Mouse (Mus musculus): ENCODE measurements around the gene Nsun7. TPM values are rescaled to one million over a fixed set of nuclear protein-coding genes. Genes with fewer than 3 reads are reported as not detected.
"Not testable (repeated sequence)": the region's sequence is repeated elsewhere in the genome, so short reads cannot be mapped to it uniquely, and the experiment has no call there.

The Nsun7 gene
- polyA plus RNA-seq, 1 experiment from 2014 or later: 0.14 TPM

- WGBS: 47% methylated on average over 9 of the region's 10 CpGs
- H3K4me1 ChIP-seq: 0 out of 2 replicates have a peak, but pooled peaks cover 7% of the 10 kb centered on the region
- H3K4me3 ChIP-seq: no peak overlapping the region
- no peaks in the 10 kb centered on the region for H3K9me3 ChIP-seq
- no peaks in the 10 kb centered on the region for H3K36me3 ChIP-seq
- no peak for DNase-seq (ENCODE audit: low spot score)
- no peak overlapping the region for H3K27ac ChIP-seq
- H3K27me3 ChIP-seq (ENCODE audit: insufficient read depth, poor library complexity, severe bottlenecking): no peaks in the 10 kb centered on the region
Measured at GRCm38 (mm10) chr5:66245958-66246497, 13.7 kb upstream of the Nsun7 start.

GRCm38 (mm10) chr5:66253219-66253618, 6.5 kb upstream of the Nsun7 start:
- no peak for DNase-seq (ENCODE audit: low spot score)
- no peaks in the 10 kb centered on the region for H3K9me3 ChIP-seq
- WGBS: 69% methylated on average over 5 of the region's 5 CpGs
- H3K27me3 ChIP-seq (ENCODE audit: insufficient read depth, poor library complexity, severe bottlenecking): no peaks in the 10 kb centered on the region
- no peak overlapping the region for H3K27ac ChIP-seq
- no peaks in the 10 kb centered on the region for H3K36me3 ChIP-seq
- H3K4me3 ChIP-seq: no peak overlapping the region
- 0 out of 2 replicates have a peak, but pooled peaks cover 3% of the 10 kb centered on the region for H3K4me1 ChIP-seq

GRCm38 (mm10) chr5:66255044-66255443, 4.7 kb upstream of the Nsun7 start:
- WGBS: 83% methylated on average over 10 of the region's 10 CpGs
- peaks cover 5% of the 10 kb centered on the region for H3K27me3 ChIP-seq (ENCODE audit: insufficient read depth, poor library complexity, severe bottlenecking)
- DNase-seq (ENCODE audit: low spot score): no peak

GRCm38 (mm10) chr5:66259000-66259399, 697 bp upstream of the Nsun7 start:
- no peak overlapping the region for H3K4me3 ChIP-seq
- H3K4me1 ChIP-seq: peaks cover 7% of the 10 kb centered on the region; the same call in 1 of the 2 replicates
- peaks cover 24% of the 10 kb centered on the region for H3K27me3 ChIP-seq (ENCODE audit: insufficient read depth, poor library complexity, severe bottlenecking)
- DNase-seq (ENCODE audit: low spot score): no peak
- no peaks in the 10 kb centered on the region for H3K9me3 ChIP-seq
- no peaks in the 10 kb centered on the region for H3K36me3 ChIP-seq
- 63% methylated on average over 2 of the region's 2 CpGs for WGBS
- no peak overlapping the region for H3K27ac ChIP-seq

More at GRCm38 (mm10) chr5:66255044-66255443, 4.7 kb upstream of the Nsun7 start:
- H3K36me3 ChIP-seq: no peaks in the 10 kb centered on the region
- H3K4me1 ChIP-seq: peaks cover 8% of the 10 kb centered on the region; the same call in 1 of the 2 replicates
- H3K27ac ChIP-seq: no peak overlapping the region
- no peak overlapping the region for H3K4me3 ChIP-seq
- H3K9me3 ChIP-seq: no peaks in the 10 kb centered on the region

GRCm38 (mm10) chr5:66259431-66259755, 304 bp upstream of the Nsun7 start:
- Histone ChIP-seq H3K4me3 (peak overlapping the region; percentile 74), H3K27me3 (ENCODE audit: insufficient read depth, poor library complexity, severe bottlenecking) (peaks cover 24% of the 10 kb centered on the region), H3K27ac (0 out of 2 replicates have a peak overlapping the region, but pooled peaks have one; percentile 83)
- not testable (repeated sequence) for DNase-seq (ENCODE audit: low spot score); H3K36me3 ChIP-seq; H3K4me1 ChIP-seq; H3K9me3 ChIP-seq
- 9% methylated on average over 5 of the region's 5 CpGs for WGBS

GRCm38 (mm10) chr5:66262475-66262874, 2.8 kb downstream of the Nsun7 start:
- H3K27ac ChIP-seq: no peak overlapping the region
- no peaks in the 10 kb centered on the region for H3K36me3 ChIP-seq
- WGBS: 79% methylated on average over 2 of the region's 2 CpGs
- H3K9me3 ChIP-seq: no peaks in the 10 kb centered on the region
- DNase-seq (ENCODE audit: low spot score): no peak
- peaks cover 7% of the 10 kb centered on the region; the same call in 1 of the 2 replicates for H3K4me1 ChIP-seq
- H3K27me3 ChIP-seq (ENCODE audit: insufficient read depth, poor library complexity, severe bottlenecking): peaks cover 24% of the 10 kb centered on the region
- H3K4me3 ChIP-seq: no peak overlapping the region

GRCm38 (mm10) chr5:66263398-66263797, 3.7 kb downstream of the Nsun7 start:
- Histone ChIP-seq H3K36me3 (no peaks in the 10 kb centered on the region), H3K4me3 (no peak overlapping the region), H3K9me3 (no peaks in the 10 kb centered on the region), H3K4me1 (peaks cover 7% of the 10 kb centered on the region; the same call in 1 of the 2 replicates), H3K27ac (no peak overlapping the region), H3K27me3 (ENCODE audit: insufficient read depth, poor library complexity, severe bottlenecking) (peaks cover 24% of the 10 kb centered on the region)
- DNase-seq (ENCODE audit: low spot score): no peak
- WGBS: 23% methylated on average over 4 of the region's 4 CpGs

GRCm38 (mm10) chr5:66269616-66270015, 9.9 kb downstream of the Nsun7 start:
- H3K4me1 ChIP-seq: no peaks in the 10 kb centered on the region
- no peak overlapping the region for H3K4me3 ChIP-seq
- DNase-seq (ENCODE audit: low spot score): no peak
- 81% methylated on average over 7 of the region's 7 CpGs for WGBS
- no peak overlapping the region for H3K27ac ChIP-seq
- no peaks in the 10 kb centered on the region for H3K9me3 ChIP-seq
- no peaks in the 10 kb centered on the region for H3K27me3 ChIP-seq (ENCODE audit: insufficient read depth, poor library complexity, severe bottlenecking)
- no peaks in the 10 kb centered on the region for H3K36me3 ChIP-seq

GRCm38 (mm10) chr5:66271141-66271540, 11.4 kb downstream of the Nsun7 start:
- no peak for DNase-seq (ENCODE audit: low spot score)
- no peak overlapping the region for H3K27ac ChIP-seq
- H3K36me3 ChIP-seq: no peaks in the 10 kb centered on the region
- 82% methylated on average over 2 of the region's 2 CpGs for WGBS
- H3K4me1 ChIP-seq: no peaks in the 10 kb centered on the region
- no peak overlapping the region for H3K4me3 ChIP-seq
- no peaks in the 10 kb centered on the region for H3K9me3 ChIP-seq
- no peaks in the 10 kb centered on the region for H3K27me3 ChIP-seq (ENCODE audit: insufficient read depth, poor library complexity, severe bottlenecking)

- no peaks in the 10 kb centered on the region for H3K4me1 ChIP-seq
- no peak overlapping the region for H3K27ac ChIP-seq
- H3K36me3 ChIP-seq: no peaks in the 10 kb centered on the region
- no peak for DNase-seq (ENCODE audit: low spot score)
- H3K9me3 ChIP-seq: no peaks in the 10 kb centered on the region
- no peaks in the 10 kb centered on the region for H3K27me3 ChIP-seq (ENCODE audit: insufficient read depth, poor library complexity, severe bottlenecking)
- 72% methylated on average over 3 of the region's 3 CpGs for WGBS
- H3K4me3 ChIP-seq: no peak overlapping the region
Measured at GRCm38 (mm10) chr5:66274417-66274816, 14.7 kb downstream of the Nsun7 start.

- Histone ChIP-seq H3K27ac (no peak overlapping the region), H3K4me3 (no peak overlapping the region), H3K27me3 (ENCODE audit: insufficient read depth, poor library complexity, severe bottlenecking) (no peaks in the 10 kb centered on the region), H3K36me3 (no peaks in the 10 kb centered on the region), H3K4me1 (no peaks in the 10 kb centered on the region), H3K9me3 (no peaks in the 10 kb centered on the region)
- WGBS: 64% methylated on average over 2 of the region's 2 CpGs
- DNase-seq (ENCODE audit: low spot score): no peak
Measured at GRCm38 (mm10) chr5:66279650-66280049, 20.0 kb downstream of the Nsun7 start.

- Histone ChIP-seq H3K27ac (no peak overlapping the region), H3K9me3 (no peaks in the 10 kb centered on the region), H3K4me3 (no peak overlapping the region), H3K27me3 (ENCODE audit: insufficient read depth, poor library complexity, severe bottlenecking) (no peaks in the 10 kb centered on the region), H3K36me3 (no peaks in the 10 kb centered on the region), H3K4me1 (no peaks in the 10 kb centered on the region)
- no peak for DNase-seq (ENCODE audit: low spot score)
- 76% methylated on average over 6 of the region's 6 CpGs for WGBS
Measured at GRCm38 (mm10) chr5:66280742-66281141, 21.0 kb downstream of the Nsun7 start.

- DNase-seq (ENCODE audit: low spot score): peak; percentile 35
- WGBS: 77% methylated on average over 11 of the region's 11 CpGs
- Histone ChIP-seq H3K36me3 (no peaks in the 10 kb centered on the region), H3K9me3 (no peaks in the 10 kb centered on the region), H3K27ac (no peak overlapping the region), H3K27me3 (ENCODE audit: insufficient read depth, poor library complexity, severe bottlenecking) (no peaks in the 10 kb centered on the region), H3K4me3 (no peak overlapping the region), H3K4me1 (0 out of 2 replicates have a peak, but pooled peaks cover 3% of the 10 kb centered on the region)
Measured at GRCm38 (mm10) chr5:66294106-66294625, 34.5 kb downstream of the Nsun7 start.

GRCm38 (mm10) chr5:66294952-66295351, 35.3 kb downstream of the Nsun7 start:
- Histone ChIP-seq H3K27ac (no peak overlapping the region), H3K9me3 (no peaks in the 10 kb centered on the region), H3K4me3 (no peak overlapping the region), H3K36me3 (no peaks in the 10 kb centered on the region), H3K4me1 (0 out of 2 replicates have a peak, but pooled peaks cover 3% of the 10 kb centered on the region), H3K27me3 (ENCODE audit: insufficient read depth, poor library complexity, severe bottlenecking) (no peaks in the 10 kb centered on the region)
- DNase-seq (ENCODE audit: low spot score): no peak
- 84% methylated on average over 4 of the region's 4 CpGs for WGBS
